Mouse (Mus musculus): ENCODE measurements around the gene Wnk2.

Wnk2 gene

DNA sequence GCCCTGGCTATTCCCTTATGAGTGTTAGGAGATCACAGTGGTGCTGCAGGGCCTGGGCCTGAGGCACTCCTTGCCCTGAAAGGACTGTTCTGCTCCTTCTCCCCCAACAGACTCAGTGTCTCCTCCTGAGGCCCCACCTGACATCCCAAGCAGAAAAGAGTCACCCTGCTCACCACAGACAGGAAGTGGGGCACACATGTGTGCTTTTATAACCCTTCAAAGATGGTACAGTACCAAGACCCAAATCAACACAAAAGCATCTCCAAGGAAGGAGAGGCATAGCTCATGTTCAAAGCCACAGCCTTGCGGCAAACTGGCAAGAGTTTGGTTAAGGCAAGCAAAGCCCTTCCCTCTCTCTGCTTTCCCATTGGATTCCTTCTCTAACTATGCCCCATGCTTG is 57.6 kb downstream of the Wnk2 start:
- no peaks in the 10 kb centered on the region for H3K36me3 ChIP-seq (ENCODE audit: insufficient read depth, low read length)
- peaks cover 6% of the 10 kb centered on the region for H3K27me3 ChIP-seq (ENCODE audit: insufficient read depth, low read length)
- TF ChIP-seq POU5F1 (IDR thresholded peaks at IDR 0.05; ENCODE audit: borderline replicate concordance, low read length) (no peak), NANOG (IDR thresholded peaks at IDR 0.05; ENCODE audit: borderline replicate concordance, low read length) (no peak), CTCF (conservative IDR thresholded peaks at IDR 0.05; ENCODE audit: low read length) (no peak)
- no peaks in the 10 kb centered on the region for H3K9me3 ChIP-seq (ENCODE audit: low read length)
- H3K4me1 ChIP-seq (replicated peaks; ENCODE audit: low read depth, low read length), result no peaks in the 10 kb centered on the region
- no peak overlapping the region for H3K4me3 ChIP-seq (replicated peaks; ENCODE audit: low read length)

DNA sequence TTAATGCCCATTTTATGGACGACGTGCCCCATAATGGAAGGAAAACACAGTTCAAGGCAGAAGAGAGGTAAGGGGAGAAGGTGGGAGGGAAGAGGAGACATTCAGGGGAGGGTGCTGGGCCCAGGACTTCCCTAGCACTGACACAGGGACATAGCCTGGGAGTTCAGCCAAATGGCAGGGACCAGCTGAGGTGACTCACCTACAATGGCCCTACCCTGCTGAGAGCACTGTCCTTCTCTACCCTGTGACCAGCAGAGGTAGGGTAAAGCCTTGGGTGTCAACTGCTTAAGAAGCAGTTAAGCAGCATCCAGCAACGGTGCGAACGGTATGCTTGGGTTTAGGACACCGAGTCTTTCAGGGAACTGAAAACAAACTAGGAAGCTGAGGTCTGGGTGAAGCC is 58.9 kb downstream of the Wnk2 start:
- no peaks in the 10 kb centered on the region for H3K9me3 ChIP-seq (ENCODE audit: low read length)
- no peak overlapping the region for H3K4me3 ChIP-seq (replicated peaks; ENCODE audit: low read length)
- TF ChIP-seq CTCF (conservative IDR thresholded peaks at IDR 0.05; ENCODE audit: low read length) (no peak), POU5F1 (IDR thresholded peaks at IDR 0.05; ENCODE audit: borderline replicate concordance, low read length) (no peak), NANOG (IDR thresholded peaks at IDR 0.05; ENCODE audit: borderline replicate concordance, low read length) (no peak)
- peaks cover 6% of the 10 kb centered on the region for H3K27me3 ChIP-seq (ENCODE audit: insufficient read depth, low read length)
- H3K4me1 ChIP-seq (replicated peaks; ENCODE audit: low read depth, low read length), result no peaks in the 10 kb centered on the region
- H3K36me3 ChIP-seq (ENCODE audit: insufficient read depth, low read length), result no peaks in the 10 kb centered on the region

DNA sequence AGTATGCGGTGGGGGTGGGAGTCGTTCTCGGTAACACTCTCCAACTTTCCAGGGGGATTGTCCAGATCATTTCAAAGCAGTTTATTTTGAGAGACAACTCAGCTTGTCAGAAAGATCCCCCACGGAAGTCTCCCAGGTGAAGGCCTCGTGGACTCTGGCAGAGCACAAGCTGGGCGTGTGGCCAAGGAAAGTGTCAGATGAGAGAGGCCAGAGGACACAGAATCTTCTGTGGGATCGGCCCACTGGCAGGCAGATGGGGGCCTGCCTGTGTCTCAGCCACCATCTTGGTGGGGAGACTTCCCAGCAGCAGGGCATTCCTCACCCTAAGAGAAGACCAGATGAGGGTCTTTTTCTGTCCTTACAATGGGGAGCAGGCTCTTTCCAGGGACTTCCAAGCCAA is 60.4 kb downstream of the Wnk2 start:
- Histone ChIP-seq H3K4me3 (replicated peaks; ENCODE audit: low read length) (peak overlapping the region; percentile 17; the same call in 1 of the 2 replicates), H3K4me1 (replicated peaks; ENCODE audit: low read depth, low read length) (no peaks in the 10 kb centered on the region), H3K36me3 (ENCODE audit: insufficient read depth, low read length) (no peaks in the 10 kb centered on the region), H3K27me3 (ENCODE audit: insufficient read depth, low read length) (peaks cover 4% of the 10 kb centered on the region), H3K9me3 (ENCODE audit: low read length) (no peaks in the 10 kb centered on the region)
- TF ChIP-seq POU5F1 (IDR thresholded peaks at IDR 0.05; ENCODE audit: borderline replicate concordance, low read length) (no peak), CTCF (conservative IDR thresholded peaks at IDR 0.05; ENCODE audit: low read length) (no peak), NANOG (IDR thresholded peaks at IDR 0.05; ENCODE audit: borderline replicate concordance, low read length) (no peak)

DNA sequence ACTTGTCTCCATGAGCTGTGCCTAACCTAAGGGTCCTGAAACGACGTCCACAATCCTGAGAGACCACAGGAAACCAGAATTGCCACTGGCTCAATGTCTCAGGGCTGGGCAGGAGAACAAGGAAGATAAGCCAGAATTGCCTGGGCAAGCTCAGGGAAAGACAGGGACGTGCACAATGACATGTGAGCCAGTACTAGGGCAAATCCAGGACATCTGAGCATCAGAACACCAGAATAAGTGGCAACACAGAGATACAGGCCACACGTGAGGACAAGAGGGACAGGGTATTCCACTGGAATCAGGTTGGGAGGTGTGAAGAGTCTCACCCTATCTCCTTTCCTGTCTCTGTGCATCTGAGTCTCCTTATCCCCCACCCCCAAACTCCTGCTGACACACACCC is 61.4 kb downstream of the Wnk2 start:
- no peaks in the 10 kb centered on the region for H3K4me1 ChIP-seq (replicated peaks; ENCODE audit: low read depth, low read length)
- H3K9me3 ChIP-seq (ENCODE audit: low read length), result no peaks in the 10 kb centered on the region
- no peak for TF ChIP-seq CTCF (conservative IDR thresholded peaks at IDR 0.05; ENCODE audit: low read length)
- H3K36me3 ChIP-seq (ENCODE audit: insufficient read depth, low read length), result no peaks in the 10 kb centered on the region
- H3K4me3 ChIP-seq (replicated peaks; ENCODE audit: low read length), result no peak overlapping the region
- H3K27me3 ChIP-seq (ENCODE audit: insufficient read depth, low read length), result no peaks in the 10 kb centered on the region

DNA sequence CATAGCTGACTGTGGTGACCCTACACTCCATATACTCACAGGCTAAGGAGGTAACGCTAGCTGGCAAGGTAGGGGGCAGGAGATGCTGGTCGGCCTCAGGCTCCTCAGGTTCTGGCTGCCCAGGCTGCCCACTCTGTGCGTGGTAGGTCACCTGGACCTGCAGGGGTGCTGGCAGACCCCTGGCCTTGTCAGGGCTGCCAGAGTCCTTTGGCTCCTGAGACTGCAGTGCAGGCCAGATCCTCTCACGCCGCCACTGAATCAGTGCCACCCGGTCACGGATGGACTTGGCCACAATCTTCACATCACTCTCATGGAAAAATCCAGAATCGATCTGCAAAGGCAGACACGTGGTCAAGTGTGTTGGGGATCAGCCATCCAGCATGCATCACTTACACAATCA is 62.6 kb downstream of the Wnk2 start:
- TF ChIP-seq NANOG (IDR thresholded peaks at IDR 0.05; ENCODE audit: borderline replicate concordance, low read length) (no peak), CTCF (conservative IDR thresholded peaks at IDR 0.05; ENCODE audit: low read length) (no peak), POU5F1 (IDR thresholded peaks at IDR 0.05; ENCODE audit: borderline replicate concordance, low read length) (no peak)
- Histone ChIP-seq H3K4me1 (replicated peaks; ENCODE audit: low read depth, low read length) (no peaks in the 10 kb centered on the region), H3K9me3 (ENCODE audit: low read length) (no peaks in the 10 kb centered on the region), H3K4me3 (replicated peaks; ENCODE audit: low read length) (no peak overlapping the region), H3K27me3 (ENCODE audit: insufficient read depth, low read length) (no peaks in the 10 kb centered on the region), H3K36me3 (ENCODE audit: insufficient read depth, low read length) (no peaks in the 10 kb centered on the region)

DNA sequence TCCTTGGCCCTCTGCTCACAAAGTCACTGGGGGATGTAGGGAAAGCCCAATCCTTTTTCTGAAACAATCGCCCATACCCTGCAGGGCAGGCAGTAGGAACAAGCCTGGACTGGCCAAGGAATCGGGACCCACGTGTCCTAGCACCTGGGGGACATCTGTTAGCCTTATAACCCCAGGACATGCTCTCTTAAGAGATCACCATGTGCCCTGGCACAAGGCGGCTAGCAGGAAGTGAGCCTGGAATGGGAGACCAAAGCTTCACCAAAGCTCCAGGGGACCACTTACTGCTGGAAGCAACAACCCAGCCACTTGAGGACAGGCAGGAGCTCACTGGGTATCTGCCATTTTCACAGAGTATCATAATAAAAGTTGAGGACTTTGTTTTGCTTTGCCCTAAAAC is 63.0 kb downstream of the Wnk2 start:
- TF ChIP-seq CTCF (conservative IDR thresholded peaks at IDR 0.05; ENCODE audit: low read length) (no peak), POU5F1 (IDR thresholded peaks at IDR 0.05; ENCODE audit: borderline replicate concordance, low read length) (no peak), NANOG (IDR thresholded peaks at IDR 0.05; ENCODE audit: borderline replicate concordance, low read length) (no peak)
- Histone ChIP-seq H3K4me3 (replicated peaks; ENCODE audit: low read length) (no peak overlapping the region), H3K27me3 (ENCODE audit: insufficient read depth, low read length) (no peaks in the 10 kb centered on the region), H3K9me3 (ENCODE audit: low read length) (no peaks in the 10 kb centered on the region), H3K36me3 (ENCODE audit: insufficient read depth, low read length) (no peaks in the 10 kb centered on the region), H3K4me1 (replicated peaks; ENCODE audit: low read depth, low read length) (no peaks in the 10 kb centered on the region)

DNA sequence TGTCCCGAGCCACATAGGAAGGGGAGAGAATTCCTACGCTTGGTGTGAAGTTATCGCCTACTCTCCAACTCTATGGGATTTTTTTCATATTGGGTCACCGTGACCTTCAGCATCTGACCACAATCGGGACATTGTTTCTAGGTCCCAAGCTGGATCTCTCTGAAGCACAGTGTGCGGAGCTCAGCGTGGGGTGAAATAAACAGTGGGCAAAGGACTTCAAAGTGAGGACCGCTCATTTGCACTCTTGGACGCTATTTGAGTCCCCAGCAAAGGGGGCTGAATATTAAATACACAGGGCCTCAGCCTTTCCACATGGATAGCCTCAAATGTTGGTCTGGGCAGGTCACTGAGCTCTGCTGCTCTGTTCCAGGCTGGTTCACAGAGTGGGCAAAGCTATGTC is 63.9 kb downstream of the Wnk2 start:
- no peaks in the 10 kb centered on the region for H3K4me1 ChIP-seq (replicated peaks; ENCODE audit: low read depth, low read length)
- H3K9me3 ChIP-seq (ENCODE audit: low read length), result no peaks in the 10 kb centered on the region
- H3K36me3 ChIP-seq (ENCODE audit: insufficient read depth, low read length), result no peaks in the 10 kb centered on the region
- TF ChIP-seq POU5F1 (IDR thresholded peaks at IDR 0.05; ENCODE audit: borderline replicate concordance, low read length) (no peak), NANOG (IDR thresholded peaks at IDR 0.05; ENCODE audit: borderline replicate concordance, low read length) (no peak), CTCF (conservative IDR thresholded peaks at IDR 0.05; ENCODE audit: low read length) (no peak)
- no peaks in the 10 kb centered on the region for H3K27me3 ChIP-seq (ENCODE audit: insufficient read depth, low read length)
- H3K4me3 ChIP-seq (replicated peaks; ENCODE audit: low read length), result no peak overlapping the region

DNA sequence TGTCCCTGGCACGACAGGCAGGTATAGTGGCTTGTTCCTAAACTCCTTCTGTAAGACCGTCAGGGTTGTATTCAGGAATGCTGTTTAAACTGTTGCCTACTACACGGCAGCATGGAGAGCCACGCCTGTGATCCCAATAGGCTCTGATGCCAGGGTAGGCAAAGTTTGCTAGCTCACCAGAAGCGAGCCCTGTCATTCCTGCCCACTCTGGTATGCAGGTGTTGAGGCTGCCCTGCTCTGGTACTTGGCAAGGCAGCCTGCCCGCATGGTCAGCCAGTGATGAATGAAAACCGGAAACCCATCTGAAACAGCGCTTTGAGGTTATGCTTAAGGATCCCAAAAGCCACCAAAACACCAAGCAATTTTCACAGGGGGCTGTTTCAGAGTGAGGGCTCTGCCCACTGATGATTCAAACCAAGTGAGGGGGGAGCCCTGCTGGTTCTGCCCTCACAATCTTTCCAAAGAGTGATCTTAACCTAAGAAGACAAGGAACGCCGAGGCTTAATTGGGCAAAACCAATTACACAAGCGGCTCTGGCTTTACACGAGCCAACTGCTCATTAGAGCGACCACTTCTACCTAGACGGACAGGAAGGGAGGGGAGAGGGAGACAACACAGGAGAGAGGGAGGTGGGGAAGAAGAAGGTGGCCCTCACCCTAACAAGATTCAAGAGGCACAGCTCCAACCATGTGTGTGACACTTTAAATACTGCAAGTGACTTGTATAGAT is 65.5 kb downstream of the Wnk2 start:
- no peaks in the 10 kb centered on the region for H3K4me1 ChIP-seq (replicated peaks; ENCODE audit: low read depth, low read length)
- H3K4me3 ChIP-seq (replicated peaks; ENCODE audit: low read length), result no peak overlapping the region
- H3K36me3 ChIP-seq (ENCODE audit: insufficient read depth, low read length), result no peaks in the 10 kb centered on the region
- TF ChIP-seq POU5F1 (IDR thresholded peaks at IDR 0.05; ENCODE audit: borderline replicate concordance, low read length) (no peak), NANOG (IDR thresholded peaks at IDR 0.05; ENCODE audit: borderline replicate concordance, low read length) (no peak), CTCF (conservative IDR thresholded peaks at IDR 0.05; ENCODE audit: low read length) (no peak)
- no peaks in the 10 kb centered on the region for H3K27me3 ChIP-seq (ENCODE audit: insufficient read depth, low read length)
- no peaks in the 10 kb centered on the region for H3K9me3 ChIP-seq (ENCODE audit: low read length)

DNA sequence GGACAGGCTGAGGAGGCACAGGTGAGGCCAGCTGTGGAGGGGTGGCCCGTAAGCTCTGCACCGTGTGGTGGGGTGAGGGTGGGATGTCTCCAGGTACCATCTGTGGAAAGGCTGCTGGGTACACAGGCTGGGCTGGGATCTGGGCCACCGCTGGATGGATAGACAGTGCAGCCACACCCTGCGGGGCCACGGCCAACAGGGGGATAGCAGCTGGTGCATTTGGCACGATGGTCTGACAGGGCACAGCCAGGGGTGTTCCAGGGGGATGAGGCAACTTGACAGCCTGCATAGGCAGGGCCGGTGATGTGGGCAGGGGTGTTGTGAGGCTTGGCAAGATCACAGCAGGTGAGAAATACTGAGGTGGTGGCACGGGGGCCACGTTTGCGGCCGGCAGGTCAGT is 71.6 kb downstream of the Wnk2 start:
- no peak overlapping the region for H3K4me3 ChIP-seq (replicated peaks; ENCODE audit: low read length)
- no peaks in the 10 kb centered on the region for H3K36me3 ChIP-seq (ENCODE audit: insufficient read depth, low read length)
- no peaks in the 10 kb centered on the region for H3K9me3 ChIP-seq (ENCODE audit: low read length)
- H3K4me1 ChIP-seq (replicated peaks; ENCODE audit: low read depth, low read length), result peaks cover 6% of the 10 kb centered on the region
- TF ChIP-seq NANOG (IDR thresholded peaks at IDR 0.05; ENCODE audit: borderline replicate concordance, low read length) (no peak), CTCF (conservative IDR thresholded peaks at IDR 0.05; ENCODE audit: low read length) (no peak), POU5F1 (IDR thresholded peaks at IDR 0.05; ENCODE audit: borderline replicate concordance, low read length) (no peak)
- H3K27me3 ChIP-seq (ENCODE audit: insufficient read depth, low read length), result no peaks in the 10 kb centered on the region; the same call in 1 of the 2 replicates
